Mouse (Mus musculus) 3134 (cell line): ENCODE measurements at regions not wholly inside any gene's neighbourhood (a gene's known extent, or its start where the extent isn't known, plus 50 kb on each side); places are given as distances from the start of the nearest gene placed in this dataset.

Experiments
- DNase-seq: peaks from one replicate; pipeline ENCODE4 v3.0.0-alpha.2; 2011; ENCODE audit warnings: low spot score; ENCODE audit not compliant: insufficient read length; ENCODE audit errors: extremely low read depth

DNA sequence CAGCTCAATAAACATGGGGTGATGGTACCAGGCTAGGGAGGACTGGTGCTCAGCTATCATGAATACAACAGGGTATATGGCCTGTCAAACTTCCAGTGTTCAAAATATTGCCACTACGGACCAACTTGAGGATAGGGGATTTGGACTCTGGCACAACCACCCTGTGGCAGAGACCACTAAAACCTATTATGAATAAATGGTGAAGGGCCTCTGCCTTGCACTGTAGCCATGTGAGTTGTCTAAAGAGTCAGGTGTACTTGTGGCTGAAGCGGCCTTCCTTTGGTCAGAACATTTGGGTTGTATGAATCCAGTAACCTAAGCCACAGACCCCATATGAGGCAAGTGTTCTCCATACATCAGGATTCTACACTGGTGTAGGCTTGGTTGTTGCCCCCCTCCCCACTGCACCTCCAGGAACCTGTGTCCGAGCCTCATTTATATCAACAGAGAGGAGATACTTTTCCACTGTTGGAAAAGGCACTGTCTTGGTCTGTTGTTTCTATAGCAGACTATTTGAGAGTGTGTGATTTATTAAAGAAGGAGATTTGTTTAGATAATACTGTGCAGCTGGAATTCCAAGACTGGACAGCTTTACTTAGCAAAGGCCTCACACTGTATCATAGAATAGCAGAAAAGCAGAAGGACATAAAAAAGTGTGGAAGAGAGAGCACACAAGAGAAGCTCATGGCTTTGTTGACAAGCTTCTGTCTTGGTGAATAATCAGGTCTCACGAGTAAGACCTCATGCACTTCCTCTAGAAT is 112.2 kb upstream of the Nxt1 start:
- DNase-seq, result no peak

DNA sequence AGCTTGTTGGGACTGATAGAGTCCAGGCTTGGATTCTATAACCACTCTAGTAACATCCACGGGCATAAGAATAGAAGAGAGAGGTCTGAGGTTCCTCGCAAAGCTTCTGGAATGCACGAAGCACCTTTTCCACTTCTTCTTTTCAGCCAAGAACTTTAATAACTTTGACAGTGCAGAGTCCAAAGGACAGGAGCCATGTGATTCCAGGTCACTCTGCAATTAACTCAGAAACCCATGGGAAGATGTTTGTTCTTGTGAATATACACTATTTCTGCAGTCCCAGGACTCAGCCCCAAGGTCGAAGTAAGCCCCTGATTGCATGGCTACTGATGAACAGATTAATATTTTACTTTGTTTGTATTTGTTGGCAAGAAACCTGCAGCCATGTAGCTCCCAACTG is 113.0 kb upstream of the Nxt1 start:
- DNase-seq, result no peak

DNA sequence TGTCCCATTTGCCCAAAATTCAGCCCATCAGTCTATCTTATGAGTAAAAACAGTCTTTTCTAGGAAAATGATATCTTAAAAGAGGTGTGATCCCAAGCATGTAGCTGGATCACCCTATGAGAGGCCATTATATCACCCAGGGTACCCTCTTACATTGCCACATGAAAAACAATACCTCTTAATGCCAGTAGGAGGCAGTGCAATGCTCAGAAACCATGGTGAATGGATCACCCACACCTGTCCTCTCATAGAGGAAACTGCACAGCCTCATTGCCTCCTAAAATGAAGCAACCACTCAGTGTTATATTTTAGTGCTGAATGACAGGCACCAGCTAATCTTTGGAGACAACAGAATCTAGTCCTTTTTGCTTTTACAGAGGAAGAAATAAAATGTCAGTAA is 114.0 kb upstream of the Nxt1 start:
- no peak for DNase-seq

DNA sequence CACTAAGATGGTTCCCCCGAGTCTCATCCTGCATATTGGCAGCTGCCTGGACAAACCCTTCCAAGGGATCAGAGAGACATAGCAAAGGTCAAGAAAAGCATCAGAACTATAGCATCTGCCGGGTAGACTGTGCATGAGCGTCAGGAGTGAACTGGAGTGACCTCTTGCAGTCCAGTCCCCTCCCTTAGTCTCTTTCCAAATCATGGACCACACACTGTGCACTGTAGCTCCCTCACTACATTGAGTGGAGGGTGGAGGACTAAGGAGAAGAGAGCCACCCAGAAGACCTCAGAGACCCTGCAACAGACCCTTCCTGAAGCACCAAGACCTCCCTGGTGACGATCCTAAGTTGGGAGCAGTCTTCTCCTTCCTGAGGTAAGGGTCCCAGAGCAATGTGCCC is 107.8 kb upstream of the Cd93 start:
- no peak for DNase-seq

DNA sequence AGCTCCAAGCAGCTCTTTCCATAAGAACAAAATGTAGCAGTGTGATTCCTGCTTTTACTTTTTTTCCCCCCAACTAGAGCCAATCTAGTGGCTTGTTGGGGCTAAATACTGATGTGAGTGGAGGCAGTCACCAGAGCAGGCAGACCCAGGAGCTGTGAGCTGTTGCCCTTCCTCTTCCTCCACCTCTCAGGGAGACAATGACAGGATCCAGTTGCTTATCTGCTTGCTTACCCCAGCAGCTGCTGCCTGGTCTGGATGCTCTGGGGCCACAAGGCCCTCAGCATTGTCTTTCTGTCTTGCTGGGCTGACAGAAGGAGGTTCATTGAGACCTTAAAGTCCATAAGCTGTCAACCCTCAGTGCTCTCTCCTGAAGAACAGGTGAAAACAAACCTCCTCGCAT is 106.3 kb upstream of the Cd93 start:
- DNase-seq, result no peak

DNA sequence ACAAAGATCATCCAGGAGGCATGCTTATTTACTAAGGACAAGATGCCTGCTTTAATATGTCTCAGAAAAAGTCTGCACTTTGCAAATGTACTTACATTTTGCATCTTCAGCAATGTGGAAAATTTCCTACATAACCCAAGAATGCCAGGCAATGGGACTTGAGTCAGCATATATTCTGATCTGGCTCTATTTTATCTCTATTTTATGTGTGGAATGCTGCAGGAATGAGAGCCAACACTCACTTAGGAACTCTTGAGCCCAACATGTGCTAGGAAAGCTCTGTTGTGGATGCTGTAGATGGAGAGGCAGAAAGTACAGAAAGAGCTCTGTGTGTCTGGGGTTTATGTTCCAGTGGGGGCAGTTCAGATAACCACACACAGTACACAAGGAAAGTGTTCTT is 99.0 kb upstream of the Cd93 start:
- no peak for DNase-seq

DNA sequence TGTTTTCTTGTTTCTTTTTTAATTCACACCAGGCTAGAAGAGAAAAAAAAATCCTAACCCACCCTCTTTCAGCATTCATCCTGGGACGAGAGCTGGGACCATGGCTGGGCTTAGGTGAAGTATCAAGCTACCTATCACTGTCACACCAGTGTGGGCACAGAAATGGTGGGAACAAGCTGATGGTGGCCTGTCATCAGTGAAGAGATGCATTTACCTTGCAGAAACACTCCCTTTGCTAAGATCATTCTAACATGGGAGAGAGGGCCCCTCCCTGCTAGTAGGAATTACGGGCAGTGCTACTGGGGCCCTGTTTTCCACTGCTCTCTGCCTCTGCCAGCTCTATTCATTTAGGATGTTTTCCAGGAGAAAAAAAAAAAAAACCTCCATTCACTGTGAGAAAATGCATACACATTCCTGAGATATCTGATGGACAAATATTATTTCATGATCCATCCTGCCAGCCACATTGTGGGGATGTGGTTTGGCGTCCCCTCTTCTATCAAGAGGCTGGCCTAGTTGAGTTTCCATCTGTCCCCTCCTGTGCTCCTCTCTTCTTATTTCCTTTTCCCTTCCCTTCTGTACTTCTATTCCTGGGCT is 94.6 kb upstream of the Cd93 start:
- peak; percentile 27 for DNase-seq

DNA sequence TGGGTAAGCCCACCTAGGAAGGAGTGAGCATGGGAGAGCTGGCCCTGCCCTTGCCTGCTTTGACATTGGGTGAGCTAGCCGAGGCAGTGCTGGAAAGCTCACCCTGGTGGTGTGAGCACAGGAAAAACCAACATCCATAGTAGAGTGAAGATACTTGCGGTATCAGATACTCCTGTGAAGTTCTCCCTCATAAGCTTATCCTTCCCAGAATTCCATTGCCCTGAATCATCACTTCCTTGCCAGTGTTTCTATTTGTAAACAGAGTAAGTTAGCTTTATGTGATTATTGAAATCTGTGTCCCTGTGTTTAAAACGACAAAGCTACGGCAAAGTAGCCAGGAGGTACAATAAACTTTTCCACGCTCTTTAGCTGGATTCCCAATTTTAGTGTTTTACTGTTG is 93.9 kb upstream of the Cd93 start:
- no peak for DNase-seq

DNA sequence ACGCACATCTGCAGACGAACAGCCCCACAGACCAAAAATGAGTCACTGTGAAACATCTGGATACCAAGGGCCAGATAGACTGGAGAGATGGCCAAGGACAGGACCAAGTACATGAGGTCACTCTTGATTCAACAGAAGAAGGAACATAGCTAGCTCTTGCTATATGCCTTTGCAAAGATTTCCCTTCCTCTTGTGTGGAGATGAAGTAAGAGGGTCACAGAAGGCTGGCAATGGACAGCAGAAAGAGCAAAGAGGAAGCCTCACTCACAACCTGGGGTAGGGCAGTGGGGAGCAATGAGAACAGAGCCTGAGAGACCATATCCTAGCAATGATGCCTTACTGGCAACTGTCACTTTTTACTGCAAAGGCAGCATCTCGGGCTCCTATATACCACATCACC is 93.2 kb upstream of the Cd93 start:
- no peak for DNase-seq

DNA sequence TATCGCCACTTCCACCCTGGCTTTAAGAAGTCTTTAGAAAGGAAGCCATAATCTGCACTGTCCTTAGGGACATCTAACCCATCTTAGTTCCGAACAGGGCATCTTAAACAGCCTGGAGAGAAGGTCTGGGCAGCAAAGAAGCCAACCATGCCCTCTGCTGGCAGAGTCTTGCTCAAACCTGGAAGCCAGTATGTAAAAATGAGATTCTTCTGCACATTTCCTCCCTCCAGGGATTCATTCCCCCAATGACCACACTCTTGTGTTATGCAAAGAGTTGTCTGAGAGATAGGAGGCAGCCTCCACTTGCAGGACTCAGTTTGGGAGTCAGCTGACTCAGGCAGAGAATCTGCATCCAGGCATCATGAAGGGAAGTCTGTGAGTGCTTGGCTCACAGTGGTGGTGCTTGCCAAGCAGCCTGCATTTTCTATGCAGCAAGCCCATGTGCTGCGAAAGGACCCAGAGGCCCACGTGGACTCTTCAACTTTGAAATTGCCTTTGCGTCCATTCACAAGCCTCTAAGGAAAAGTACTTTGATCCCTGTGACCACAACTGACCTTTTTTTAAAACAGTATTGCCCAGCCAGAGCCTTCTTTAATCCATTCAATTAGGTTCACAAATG is 92.3 kb upstream of the Cd93 start:
- DNase-seq, result no peak

DNA sequence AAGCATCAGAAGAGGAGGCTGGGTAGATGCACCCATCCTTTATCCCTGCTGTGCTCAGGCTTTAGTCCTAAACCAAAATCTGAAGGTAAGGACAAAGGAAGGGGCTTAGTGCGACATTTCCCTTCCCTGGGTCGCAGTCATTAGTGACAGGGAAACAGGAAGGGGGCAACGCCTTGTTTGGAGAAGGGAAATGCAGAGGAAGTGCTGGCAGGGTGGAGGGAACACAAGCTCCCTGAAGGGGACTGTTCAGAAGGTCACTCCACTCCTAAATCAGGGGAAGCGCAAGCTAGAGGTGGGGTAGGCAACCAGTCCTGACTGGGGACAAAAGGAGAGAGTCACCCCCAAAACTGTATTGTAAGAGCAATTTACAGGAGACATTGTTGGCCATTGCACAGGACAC is 88.7 kb upstream of the Cd93 start:
- no peak for DNase-seq

DNA sequence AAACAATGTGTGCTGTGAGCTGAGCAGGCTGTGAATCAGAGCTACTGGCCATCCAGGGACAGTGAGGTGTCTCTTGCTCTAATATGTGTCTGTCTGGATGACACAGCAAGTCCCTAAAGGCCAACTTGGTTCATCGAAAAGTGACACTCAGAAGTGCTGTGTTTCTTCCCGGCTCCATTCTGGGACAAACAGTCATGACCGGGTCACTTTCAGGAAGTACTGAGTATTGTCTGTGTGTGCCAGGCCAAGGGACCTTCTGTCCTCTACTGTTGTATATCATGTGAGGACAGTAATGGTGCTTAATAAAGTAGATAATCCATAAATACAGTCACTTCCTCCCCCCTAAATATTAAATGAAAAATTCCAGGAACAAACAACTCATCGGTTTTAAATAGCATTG is 87.2 kb upstream of the Cd93 start:
- DNase-seq, result no peak

DNA sequence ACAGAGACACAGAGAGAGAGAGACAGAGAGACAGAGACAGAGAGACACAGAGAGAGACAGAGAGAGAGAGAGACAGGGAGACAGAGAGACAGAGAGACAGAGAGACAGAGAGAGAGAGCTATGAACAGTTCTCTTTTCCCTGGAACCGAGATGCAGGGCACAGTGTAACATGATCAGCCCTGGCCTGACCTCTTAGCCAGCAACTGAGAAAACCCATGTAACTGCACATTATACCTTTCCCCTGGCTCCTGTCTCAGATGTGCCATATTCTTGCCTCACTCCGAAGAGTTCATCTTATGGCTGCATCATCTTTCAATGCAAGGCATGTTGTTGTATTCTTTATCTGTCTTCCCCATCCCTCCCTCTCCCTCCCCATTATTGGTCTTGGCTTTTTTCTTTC is 86.5 kb upstream of the Cd93 start:
- DNase-seq, result no peak

DNA sequence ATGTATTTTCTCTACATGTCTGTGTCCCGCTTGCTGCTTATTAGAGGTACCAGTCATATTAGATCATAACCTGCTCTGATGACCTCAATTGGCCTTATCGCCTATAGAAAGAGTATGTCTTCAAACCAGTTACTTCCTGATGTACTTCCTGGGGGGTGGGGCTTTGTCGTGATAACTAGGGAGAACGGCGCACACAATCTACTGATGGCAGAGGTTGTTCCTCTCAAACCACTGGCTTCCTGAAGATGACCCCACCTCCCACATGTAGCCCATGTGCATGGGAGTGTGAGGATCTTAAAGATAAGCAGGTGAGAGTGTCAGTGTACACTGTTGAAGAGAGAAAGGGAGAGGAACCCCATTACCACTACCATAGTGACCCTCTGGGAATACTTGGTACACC is 84.4 kb upstream of the Cd93 start:
- DNase-seq, result no peak

DNA sequence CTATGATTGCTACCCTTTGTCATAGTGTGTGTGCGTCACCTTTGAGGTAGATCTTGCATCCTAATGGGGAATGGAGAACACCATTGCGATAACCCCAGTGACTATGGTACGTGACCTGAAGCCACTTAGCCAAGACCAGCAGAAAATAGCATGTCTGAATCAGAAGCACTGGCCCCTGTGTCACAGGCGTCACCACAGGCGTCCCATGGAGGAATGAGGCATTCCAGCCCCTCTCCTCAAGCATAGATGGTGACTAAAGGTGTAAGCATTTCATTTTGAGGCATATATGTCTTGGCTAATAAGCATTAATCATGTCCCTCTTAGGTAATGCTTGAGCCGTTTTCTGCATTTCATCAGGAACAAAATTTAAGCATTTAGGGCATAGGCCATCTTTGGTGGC is 82.1 kb upstream of the Cd93 start:
- DNase-seq, result peak; percentile 25

DNA sequence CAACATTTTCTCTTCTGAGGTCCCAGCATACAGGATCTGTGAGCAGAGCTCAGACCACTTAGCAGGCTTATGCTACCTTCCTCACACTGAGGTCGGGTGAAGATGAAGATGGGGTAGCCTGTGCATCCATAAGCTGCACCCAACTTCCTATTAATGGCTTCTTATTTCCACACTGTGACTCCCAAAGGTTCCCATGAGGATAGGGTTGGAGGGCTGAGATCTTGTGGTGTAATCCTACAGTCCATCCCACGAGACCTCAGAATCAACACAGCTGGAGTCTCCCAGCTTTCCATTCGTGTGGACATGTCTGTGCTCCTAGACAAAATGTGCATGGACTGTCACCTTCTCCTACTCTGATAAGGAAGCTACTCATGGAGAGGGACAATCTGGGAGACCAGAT is 80.0 kb upstream of the Cd93 start:
- no peak for DNase-seq

DNA sequence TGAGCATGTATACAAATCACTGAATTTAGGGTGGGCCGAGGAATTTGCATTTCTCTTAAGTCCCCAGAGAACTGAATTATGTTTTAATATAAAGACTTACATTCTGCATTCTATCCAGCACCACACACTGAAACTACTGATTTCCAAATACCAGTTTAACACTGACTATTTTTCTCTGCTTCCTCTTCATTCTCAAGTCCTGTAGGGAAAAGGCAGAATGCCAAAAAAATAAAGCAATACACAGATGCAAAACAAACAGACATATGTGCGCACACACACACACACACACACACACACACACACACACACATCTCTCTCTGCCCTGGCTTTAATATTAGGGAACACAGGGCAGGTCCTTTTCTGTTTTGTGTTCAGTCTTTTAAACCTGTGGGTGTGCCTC is 79.6 kb upstream of the Cd93 start:
- DNase-seq, result no peak

DNA sequence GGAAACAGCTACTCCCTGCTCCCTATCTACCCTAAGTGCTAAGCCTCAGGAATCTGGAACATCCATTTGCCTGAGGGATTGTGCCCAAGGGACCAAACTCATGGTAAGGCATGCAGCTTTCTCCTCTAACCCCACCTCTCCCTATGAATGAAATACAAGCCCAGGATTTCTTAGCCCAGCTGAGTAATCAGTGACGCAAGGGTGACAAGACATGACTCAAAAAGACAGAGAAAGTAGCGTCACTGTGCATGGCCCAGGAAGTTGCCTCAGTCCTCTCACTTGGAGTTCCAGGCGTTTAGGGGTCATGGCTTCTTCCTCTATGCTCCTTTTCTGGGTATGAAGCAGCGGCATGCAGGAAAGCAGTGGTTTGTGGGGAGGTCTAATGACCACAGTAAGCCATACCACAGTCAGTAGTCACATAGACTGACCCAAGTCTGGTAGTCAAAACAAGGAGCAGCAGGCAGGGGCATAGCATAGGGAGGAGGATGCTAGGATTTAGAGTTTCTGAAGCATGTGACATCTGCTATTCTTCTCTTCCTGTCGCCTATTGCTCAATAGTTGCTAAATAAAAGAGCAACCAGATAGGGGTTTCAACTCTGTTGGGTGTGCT is 78.7 kb upstream of the Cd93 start:
- peak; percentile 80 for DNase-seq

DNA sequence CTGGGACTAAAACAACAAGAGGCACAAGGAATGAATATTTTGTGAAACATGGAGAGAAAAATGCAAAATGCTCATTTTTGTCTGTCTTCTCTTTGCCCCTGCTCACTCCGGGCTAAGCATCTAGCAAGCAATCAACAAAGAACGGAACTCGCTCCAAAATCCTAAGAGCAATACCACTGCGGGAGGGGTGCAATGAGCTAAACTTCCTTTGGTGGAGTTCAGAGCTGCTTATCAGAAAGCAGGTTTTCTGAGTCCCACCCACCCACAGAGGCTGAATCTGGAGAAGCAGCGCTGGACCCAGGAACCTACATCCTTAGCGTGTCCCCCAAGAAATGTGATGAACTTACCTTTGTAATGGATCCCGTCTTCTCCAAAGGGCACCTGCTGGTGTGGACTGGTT is 76.9 kb upstream of the Cd93 start:
- no peak for DNase-seq

DNA sequence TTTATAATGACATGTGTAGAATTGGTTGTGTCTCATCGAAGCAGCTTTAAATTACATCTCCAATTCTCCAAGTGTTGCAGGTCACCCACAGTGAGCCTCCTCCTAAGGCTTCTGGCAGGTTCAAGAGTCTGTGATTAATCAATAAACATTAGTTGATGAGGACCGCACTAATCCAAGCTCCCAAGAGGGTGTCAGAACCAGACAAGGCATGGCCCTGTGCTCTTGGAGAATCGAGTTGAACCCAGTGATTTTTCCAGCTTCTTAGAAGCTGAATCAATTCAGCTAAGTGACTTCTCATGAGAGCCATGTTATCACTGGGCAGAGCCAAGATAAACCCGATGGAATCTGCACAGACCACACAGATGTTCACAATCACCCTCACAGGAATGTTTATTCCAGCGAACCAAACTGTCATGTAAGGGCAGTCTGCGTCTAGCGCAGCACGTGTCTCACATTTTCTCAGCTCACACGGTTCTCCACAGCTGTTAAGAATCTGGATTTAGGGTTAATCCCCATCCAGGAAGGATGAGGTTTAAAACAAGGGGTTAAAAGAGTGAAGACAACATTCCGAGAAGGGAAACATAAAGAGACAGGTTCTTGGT is 76.4 kb upstream of the Cd93 start:
- no peak for DNase-seq

DNA sequence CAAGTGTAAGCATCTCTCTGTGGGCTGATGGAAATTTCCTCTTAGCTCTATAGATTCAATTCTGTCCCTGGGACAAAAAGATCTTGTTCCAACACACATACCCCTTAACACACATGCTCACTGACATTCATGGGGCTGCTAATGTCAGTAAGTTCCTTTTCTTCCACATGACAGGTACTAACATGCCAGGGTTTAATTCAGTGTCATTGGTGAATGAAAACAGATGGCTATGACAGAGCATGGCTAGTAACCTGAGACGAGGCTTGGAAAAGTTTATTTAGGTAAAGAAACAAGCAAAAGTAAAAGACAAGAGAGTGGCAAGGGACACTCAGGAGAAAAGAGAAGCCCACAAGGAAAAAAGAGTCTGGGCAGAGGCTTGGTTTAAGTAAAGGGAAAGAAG is 74.5 kb upstream of the Cd93 start:
- no peak for DNase-seq
